Mouse (Mus musculus) Patski (cell line): Measurements from ENCODE around the gene Eif4g3. TPM values are rescaled to one million over a fixed set of nuclear protein-coding genes. Genes with fewer than 3 reads are reported as not detected.
A peak's percentile ranks its signal among the peaks of the same experiment; 100 is the strongest.

Experiments used
- ATAC-seq: fragments of 100-300 bp; one replicate; pipeline ENCODE4 v1.8.0; 2021
- CTCF ChIA-PET: fragments of 350-600 bp; sonication (Branson Sonifier 250); formaldehyde crosslinking; loops from one replicate; lab custom pipeline; 2022; ENCODE audit warnings: inconsistent platforms; lab: Charles Lee
- POLR2A ChIA-PET: fragments of 350-600 bp; sonication (Branson Sonifier 250); formaldehyde crosslinking; loops from one replicate; lab custom pipeline; 2022; ENCODE audit warnings: antibody characterized with exemption, inconsistent platforms; lab: Charles Lee
- DNase-seq: peaks from one replicate; pipeline ENCODE4 v3.0.0-alpha.2; 2011; ENCODE audit warnings: low read depth, low spot score
- H3K27me3 ChIP-seq: fragments of 371-371 bp; one replicate; pipeline ENCODE4 v1.5.1; 2021
- CTCF ChIP-seq: fragments of 100-300 bp; IDR thresholded peaks from one replicate; pipeline ENCODE4 v1.5.1; 2021
- in situ Hi-C: fragments of 300-500 bp; cut with MboI; formaldehyde crosslinking; loops from 3 replicates; pipeline ENCODE4 v1.11.1; 2018; ENCODE audit warnings: low pct_unique_long_range_greater_than_20kb, mixed read lengths
- polyA plus RNA-seq: library from polyadenylated mRNA; unstranded; gene quantifications from one replicate; pipeline ENCODE4 v1.2.3, GENCODE M21; 2021

Gene Eif4g3
- polyA plus RNA-seq, 1 experiment from 2014 or later = 73.5 TPM

DNA sequence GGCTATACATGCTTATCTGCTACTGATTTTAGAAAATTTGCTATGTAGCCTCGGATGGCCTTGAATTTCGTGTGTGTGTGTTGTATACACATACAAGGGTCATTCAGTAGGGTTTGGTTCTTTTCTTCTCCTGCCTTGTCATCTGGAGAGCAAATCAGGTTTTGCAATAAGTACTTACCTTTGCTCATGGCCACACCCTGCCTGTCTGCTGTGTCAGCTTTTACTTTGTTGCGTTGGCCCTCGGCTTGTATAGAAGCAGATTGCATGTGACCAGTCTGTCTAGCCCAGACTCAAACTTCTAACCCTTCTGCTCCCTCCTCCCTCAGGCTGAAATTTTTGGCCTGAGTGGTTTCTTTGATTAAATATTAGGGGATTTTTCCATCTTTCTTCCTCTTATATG is 157.2 kb downstream of the Eif4g3 start:
- in situ Hi-C loops = loop anchor here (10.0 kb wide), 1 partner anchor 135 kb away; no protein-coding TSS in a partner anchor
- no peak for ATAC-seq
- ChIA-PET POLR2A (no interaction called here), CTCF (no interaction called here)
- no peak for TF ChIP-seq CTCF
- H3K27me3 ChIP-seq = no peaks in the 10 kb centered on the region
- no peak for DNase-seq

- in situ Hi-C loops = loop anchor here (10.0 kb wide), 1 partner anchor 134 kb away; no protein-coding TSS in a partner anchor
- CTCF ChIA-PET = interaction anchor here (1.5 kb wide), 1 partner anchor 12 kb away, joined by 3 read pairs; no protein-coding TSS in a partner anchor
- no peaks in the 10 kb centered on the region for H3K27me3 ChIP-seq
- ATAC-seq (no peak), DNase-seq (no peak)
- no peak for TF ChIP-seq CTCF
- POLR2A ChIA-PET = no interaction called here
Observed at GRCm38 (mm10) chr4:138151226-138151625, 158.4 kb downstream of the Eif4g3 start.

GRCm38 (mm10) chr4:138153980-138154379 is 161.2 kb downstream of the Eif4g3 start:
- ATAC-seq (no peak), DNase-seq (no peak)
- no peaks in the 10 kb centered on the region for H3K27me3 ChIP-seq
- peak; percentile 69 for TF ChIP-seq CTCF
- in situ Hi-C loops = loop anchor here (10.0 kb wide), 1 partner anchor 131 kb away; no protein-coding TSS in a partner anchor
- CTCF ChIA-PET = interaction anchor here (0.7 to 2.2 kb wide), 9 partner anchors 10 to 104 kb away, joined by 3 to 10 read pairs (median 4); no protein-coding TSS in a partner anchor
- POLR2A ChIA-PET = interaction anchor here (1.6 kb wide), 1 partner anchor 10 kb away, joined by 3 read pairs; no protein-coding TSS in a partner anchor

DNA sequence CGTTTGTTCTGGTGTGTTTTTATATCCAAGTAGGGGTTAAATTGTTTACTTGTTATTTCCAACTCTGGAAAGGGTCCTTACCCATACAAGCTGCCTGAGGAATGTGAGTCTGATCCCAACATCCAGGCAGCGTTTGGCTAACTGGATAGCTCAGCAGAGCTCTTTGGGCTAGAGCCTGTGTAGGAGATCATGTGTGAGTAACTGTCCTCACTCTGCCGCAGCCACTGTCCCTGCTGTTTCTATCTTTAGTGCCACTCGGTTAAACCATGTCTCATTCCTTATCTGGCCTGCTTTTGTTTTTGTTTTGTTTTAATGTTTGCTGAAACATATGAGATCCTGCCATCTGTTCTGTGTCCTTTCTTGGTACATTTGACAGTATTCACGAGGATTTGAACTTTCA is 168.1 kb downstream of the Eif4g3 start:
- ChIA-PET CTCF (no interaction called here), POLR2A (no interaction called here)
- ATAC-seq = no peak
- no peaks in the 10 kb centered on the region for H3K27me3 ChIP-seq
- no peak for TF ChIP-seq CTCF
- DNase-seq = no peak
- in situ Hi-C loops = no loop called here

- ATAC-seq (no peak), DNase-seq (no peak)
- ChIA-PET CTCF (no interaction called here), POLR2A (no interaction called here)
- H3K27me3 ChIP-seq = no peaks in the 10 kb centered on the region
- in situ Hi-C loops = no loop called here
- no peak for TF ChIP-seq CTCF
Observed at GRCm38 (mm10) chr4:138161550-138161949, 168.7 kb downstream of the Eif4g3 start.

DNA sequence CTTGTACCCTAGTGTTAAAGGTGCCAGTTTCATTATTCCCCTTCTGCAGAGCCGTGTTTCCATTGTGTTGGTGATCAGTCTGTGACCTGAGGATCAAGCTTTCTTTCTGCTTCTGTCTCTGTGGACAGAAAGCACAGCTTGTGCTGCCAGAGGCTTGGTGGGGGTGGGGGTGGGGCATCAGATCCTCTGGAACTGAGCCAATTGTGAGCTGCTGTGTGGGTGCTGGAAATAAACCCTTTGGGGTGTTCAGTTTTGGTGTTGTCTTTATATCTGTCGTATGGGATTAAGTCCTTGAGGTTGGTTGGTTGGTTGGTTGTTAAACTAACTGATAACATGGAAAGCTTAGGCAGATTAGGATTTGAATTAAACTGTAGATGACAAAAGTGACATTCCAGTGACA is 171.0 kb downstream of the Eif4g3 start:
- ATAC-seq = no peak
- CTCF ChIA-PET = no interaction called here
- POLR2A ChIA-PET = interaction anchor here (1.1 to 1.2 kb wide), 2 partner anchors 9 to 26 kb away, joined by 3 read pairs; no protein-coding TSS in a partner anchor
- no peaks in the 10 kb centered on the region for H3K27me3 ChIP-seq
- in situ Hi-C loops = no loop called here
- TF ChIP-seq CTCF = no peak
- no peak for DNase-seq

DNA sequence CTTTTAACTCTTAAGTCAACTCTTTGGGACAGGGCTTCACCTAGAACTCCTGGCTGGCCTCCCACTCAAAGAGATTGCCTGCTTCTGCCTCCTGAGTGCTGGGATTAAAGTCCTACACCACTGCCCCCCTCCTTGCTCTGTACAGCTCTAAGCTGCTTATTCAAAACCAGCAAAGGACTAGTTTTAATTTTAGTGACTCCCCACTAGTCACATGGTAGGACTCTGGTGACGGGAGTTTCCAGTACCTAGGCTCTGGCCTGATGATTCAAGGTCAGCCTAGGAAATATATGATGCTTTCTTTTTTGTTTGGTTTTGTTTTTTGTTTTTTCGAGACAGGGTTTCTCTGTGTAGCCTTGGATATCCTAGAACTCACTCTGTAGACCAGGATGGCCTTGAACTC is 172.0 kb downstream of the Eif4g3 start:
- POLR2A ChIA-PET = interaction anchor here (1.1 to 1.2 kb wide), 2 partner anchors 10 to 25 kb away, joined by 3 read pairs; no protein-coding TSS in a partner anchor
- no peak for DNase-seq
- TF ChIP-seq CTCF = no peak
- CTCF ChIA-PET = no interaction called here
- no peak for ATAC-seq
- H3K27me3 ChIP-seq = no peaks in the 10 kb centered on the region
- in situ Hi-C loops = no loop called here

GRCm38 (mm10) chr4:138166519-138166918 is 173.7 kb downstream of the Eif4g3 start:
- TF ChIP-seq CTCF = no peak
- POLR2A ChIA-PET = no interaction called here
- CTCF ChIA-PET = interaction anchor here (1.4 kb wide), 1 partner anchor 12 kb away, joined by 3 read pairs; no protein-coding TSS in a partner anchor
- in situ Hi-C loops = no loop called here
- ATAC-seq = no peak
- no peak for DNase-seq
- H3K27me3 ChIP-seq = no peaks in the 10 kb centered on the region

DNA sequence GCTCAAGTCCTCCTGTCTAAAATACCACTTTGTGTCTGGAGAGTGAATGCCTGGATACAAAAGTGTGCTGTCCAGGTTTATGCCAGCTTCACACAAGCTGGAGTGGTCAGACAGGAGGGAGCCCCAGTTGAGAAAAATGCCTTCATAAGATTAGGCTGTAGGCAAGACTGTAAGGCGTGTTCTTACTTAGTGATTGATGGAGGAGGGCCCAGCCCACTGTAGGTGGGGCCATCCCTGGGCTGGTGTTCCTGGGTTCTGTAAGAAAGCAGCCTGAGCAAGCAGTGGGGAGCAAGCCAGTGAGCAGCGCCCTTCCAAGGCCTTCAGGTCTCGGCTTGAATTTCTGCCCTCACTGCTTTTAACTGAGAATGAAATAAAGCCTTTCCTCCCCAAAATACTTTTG is 175.3 kb downstream of the Eif4g3 start:
- no peaks in the 10 kb centered on the region for H3K27me3 ChIP-seq
- ChIA-PET CTCF (interaction anchor here (1.4 kb wide), 1 partner anchor 14 kb away, joined by 3 read pairs; no protein-coding TSS in a partner anchor), POLR2A (no interaction called here)
- TF ChIP-seq CTCF = no peak
- in situ Hi-C loops = no loop called here
- no peak for ATAC-seq
- DNase-seq = no peak

DNA sequence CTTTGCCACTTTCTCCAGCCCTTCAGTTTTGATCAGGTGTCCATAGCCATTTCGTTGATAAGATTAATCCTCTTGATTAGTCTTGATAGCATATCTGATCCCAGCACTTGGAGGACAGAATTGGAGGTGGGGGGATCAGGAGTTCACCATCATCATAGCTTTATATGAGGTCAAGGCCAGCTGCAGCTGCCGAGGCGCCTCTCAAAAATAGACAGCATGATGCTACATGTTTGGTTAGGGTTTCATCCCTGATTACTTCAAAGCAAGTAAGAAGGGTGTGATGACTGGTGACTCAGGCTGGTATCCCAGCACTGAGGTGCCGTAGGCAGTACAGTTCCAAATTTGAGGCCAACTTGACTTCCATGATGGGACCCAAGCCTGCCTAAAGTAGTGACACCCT is 176.6 kb downstream of the Eif4g3 start:
- ATAC-seq (no peak), DNase-seq (no peak)
- in situ Hi-C loops = no loop called here
- ChIA-PET POLR2A (interaction anchor here (0.5 kb wide), 1 partner anchor 42 kb away, joined by 5 read pairs; no protein-coding TSS in a partner anchor), CTCF (no interaction called here)
- no peaks in the 10 kb centered on the region for H3K27me3 ChIP-seq
- TF ChIP-seq CTCF = no peak

- POLR2A ChIA-PET = interaction anchor here (0.7 kb wide), 1 partner anchor 39 kb away, joined by 3 read pairs; no protein-coding TSS in a partner anchor
- DNase-seq (no peak), ATAC-seq (no peak)
- CTCF ChIA-PET = no interaction called here
- in situ Hi-C loops = no loop called here
- H3K27me3 ChIP-seq = no peaks in the 10 kb centered on the region
- no peak for TF ChIP-seq CTCF
Observed at GRCm38 (mm10) chr4:138172686-138173085, 179.9 kb downstream of the Eif4g3 start.
